Mouse (Mus musculus): ENCODE measurements around the gene Fam69a. TPM values are rescaled to one million over a fixed set of nuclear protein-coding genes. Genes with fewer than 3 reads are reported as not detected.

Gene Fam69a
- polyA plus RNA-seq, 1 experiment from 2014 or later: 18.1 TPM

Other genes with a start within 250 kb of the Fam69a start
- 0.15 and 0.16 TPM in 2 replicates for gene Ube2d2b, start 157.0 kb downstream of the Fam69a start, polyA plus RNA-seq (2014; fragmentation: Nextera tagmentation; extraction: Ambion mirVana)
- gene Evi5, start 112.0 kb downstream of the Fam69a start, polyA plus RNA-seq (2014; fragmentation: Nextera tagmentation; extraction: Ambion mirVana): 48.6 and 50.7 TPM in 2 replicates
- 83.2 and 84.4 TPM in 2 replicates for gene Rpl5, start 86.6 kb downstream of the Fam69a start, polyA plus RNA-seq (2014; fragmentation: Nextera tagmentation; extraction: Ambion mirVana)
- gene Mtf2, start 78.6 kb upstream of the Fam69a start, polyA plus RNA-seq (2014; fragmentation: Nextera tagmentation; extraction: Ambion mirVana): 138 and 148 TPM in 2 replicates
- gene Tmed5, start 145.5 kb upstream of the Fam69a start, polyA plus RNA-seq (2014; fragmentation: Nextera tagmentation; extraction: Ambion mirVana): 31.8 and 35.2 TPM in 2 replicates
- 13.9 and 15.8 TPM in 2 replicates for gene Ccdc18, start 145.8 kb upstream of the Fam69a start, polyA plus RNA-seq (2014; fragmentation: Nextera tagmentation; extraction: Ambion mirVana)

Measured in forebrain, embryonic 11.5 days (tissue).